ENCODE assay signal across 10 mouse cellular contexts in the genomic region with DNA sequence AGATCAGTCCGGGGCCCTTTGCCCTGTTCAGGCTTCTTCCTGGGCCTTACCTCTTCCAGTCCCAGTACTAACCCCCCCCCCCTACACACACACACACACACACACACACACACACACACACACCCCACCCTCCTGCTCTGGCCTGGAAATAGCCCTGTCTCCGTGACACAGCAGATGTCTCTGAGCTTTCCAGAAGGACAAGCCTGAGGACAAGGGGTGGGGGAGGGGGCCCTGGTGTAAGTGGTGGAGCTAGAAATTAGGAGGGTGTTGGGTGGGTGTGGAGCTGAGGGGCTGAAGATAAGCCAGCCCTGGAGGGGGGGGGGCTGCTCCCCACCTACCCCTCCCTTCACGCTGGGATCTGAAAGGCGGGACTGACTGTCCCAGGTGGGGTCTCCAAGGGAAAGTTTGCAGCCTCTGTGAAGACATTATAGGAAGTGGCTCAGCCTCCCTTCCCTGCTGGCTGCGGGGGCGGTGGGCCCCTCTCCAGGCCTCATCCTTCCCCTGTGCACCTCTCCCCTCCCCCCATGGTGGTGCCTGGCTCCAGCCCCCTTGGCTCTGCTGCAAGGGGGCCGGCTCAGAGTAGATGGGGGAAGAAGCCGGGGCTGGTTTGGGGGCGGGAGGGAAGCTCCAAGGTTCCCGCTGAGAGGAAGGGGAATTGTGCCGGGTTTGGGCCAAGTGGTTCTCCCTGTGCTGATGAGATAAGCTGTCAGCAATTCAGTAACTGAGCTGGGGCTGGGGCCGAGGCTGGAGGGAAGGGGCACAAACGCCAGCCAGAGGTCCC. TPM values are rescaled to one million over a fixed set of nuclear protein-coding genes. Genes with fewer than 3 reads are reported as not detected.
DNase-seq lines count a peak whose midpoint lies in the region; ATAC-seq lines count a peak whose summit lies in the region.
"Had no signal": no experiment of that assay in that cellular context is flagged by ENCODE, and none has a peak within 500 bp of the region (broad histone marks: within the 10 kb centered on the region; RNA-seq: fewer than 3 reads in every experiment).

No protein-coding gene starts in this region.

- H3K4me2 ChIP-seq in embryonic facial prominence, embryonic 13.5 days = peak overlapping the region; percentile 86
- peak overlapping the region; percentile 81 for H3K4me2 ChIP-seq in heart, embryonic 14.5 days (ENCODE audit: low read length)
- peak overlapping the region; percentile 58 for H3K4me2 ChIP-seq in liver, embryonic 13.5 days
- H3K4me2 ChIP-seq in stomach, embryonic 16.5 days (ENCODE audit: low read depth, low read length) = peak overlapping the region; percentile 72

- DNase-seq in left cerebral cortex, postnatal 4 days = peak; percentile 84
- DNase-seq in left cerebral cortex, adult 11 months (ENCODE audit: low spot score) = no peak
- DNase-seq in liver, embryonic 13.5 days = no peak
- no peak for DNase-seq in cerebellum, adult 11-12 months
- no peak for DNase-seq in spleen, adult 12 weeks (ENCODE audit: low spot score)

- H3K27ac ChIP-seq in embryonic facial prominence, embryonic 13.5 days = peak overlapping the region; percentile 88
- H3K27ac ChIP-seq in heart, embryonic 14.5 days (replicated peaks in 1 of 2; ENCODE audit: control insufficient read depth in 1 of 2, insufficient read depth in 1 of 2, low read depth in 2 of 2, low read length in 2 of 2) = peak overlapping the region; percentile 93 to 99
- H3K27ac ChIP-seq in liver, embryonic 13.5 days = 0 out of 2 replicates have a peak overlapping the region, but pooled peaks have one; percentile 29
- H3K27ac ChIP-seq in stomach, embryonic 16.5 days (ENCODE audit: low read length) = peak overlapping the region; percentile 93

- peaks cover 65% of the 10 kb centered on the region for H3K4me1 ChIP-seq in embryonic facial prominence, embryonic 13.5 days
- peaks cover 36 to 46% of the 10 kb centered on the region in 2 experiments for H3K4me1 ChIP-seq in heart, embryonic 14.5 days (ENCODE audit: control insufficient read depth in 2 of 2, insufficient read depth in 2 of 2, low read length in 2 of 2)
- H3K4me1 ChIP-seq in liver, embryonic 13.5 days (replicated peaks) = peaks cover 24% of the 10 kb centered on the region
- H3K4me1 ChIP-seq in stomach, embryonic 16.5 days (ENCODE audit: control insufficient read depth, insufficient read depth, low read length) = peaks cover 16% of the 10 kb centered on the region

- intact Hi-C loops in left cerebral cortex, postnatal 4 days (cut with DNase I) = no loop called here

- H3K9ac ChIP-seq in embryonic facial prominence, embryonic 13.5 days = peak overlapping the region; percentile 79
- H3K9ac ChIP-seq in heart, embryonic 14.5 days (ENCODE audit: low read length) = peak overlapping the region; percentile 97
- H3K9ac ChIP-seq in liver, embryonic 13.5 days = no peak overlapping the region
- H3K9ac ChIP-seq in stomach, embryonic 16.5 days (ENCODE audit: low read length) = peak overlapping the region; percentile 83

- H3K4me3 ChIP-seq in embryonic facial prominence, embryonic 13.5 days = peak overlapping the region; percentile 60
- peak overlapping the region; percentile 71 to 75 for H3K4me3 ChIP-seq in heart, embryonic 14.5 days (ENCODE audit: control insufficient read depth in 1 of 2, insufficient read depth in 1 of 2, low read depth in 1 of 2, low read length in 2 of 2)
- H3K4me3 ChIP-seq in liver, embryonic 13.5 days (replicated peaks) = peak overlapping the region; percentile 44
- peak overlapping the region; percentile 68 for H3K4me3 ChIP-seq in stomach, embryonic 16.5 days (replicated peaks; ENCODE audit: low read length)

- no peaks in the 10 kb centered on the region for H3K9me3 ChIP-seq in embryonic facial prominence, embryonic 13.5 days
- no peaks in the 10 kb centered on the region for H3K9me3 ChIP-seq in heart, embryonic 14.5 days (ENCODE audit: control insufficient read depth, low read length)
- H3K9me3 ChIP-seq in liver, embryonic 13.5 days (replicated peaks) = no peaks in the 10 kb centered on the region
- H3K9me3 ChIP-seq in stomach, embryonic 16.5 days (replicated peaks; ENCODE audit: control insufficient read depth, low read length) = no peaks in the 10 kb centered on the region

- WGBS in embryonic facial prominence, embryonic 13.5 days = 5% methylated on average over 13 of the region's 13 CpGs
- 4% methylated on average over 11 of the region's 13 CpGs for WGBS in heart, embryonic 14.5 days
- WGBS in liver, embryonic 13.5 days (ENCODE audit: insufficient replicate concordance) = 6% methylated on average over 13 of the region's 13 CpGs
- 5% methylated on average over 13 of the region's 13 CpGs for WGBS in stomach, embryonic 16.5 days

- peaks cover 39% of the 10 kb centered on the region for H3K27me3 ChIP-seq in embryonic facial prominence, embryonic 13.5 days
- H3K27me3 ChIP-seq in heart, embryonic 14.5 days (ENCODE audit: control insufficient read depth, insufficient read depth, low read length) = no peaks in the 10 kb centered on the region
- peaks cover 84% of the 10 kb centered on the region for H3K27me3 ChIP-seq in liver, embryonic 13.5 days
- H3K27me3 ChIP-seq in stomach, embryonic 16.5 days (ENCODE audit: control insufficient read depth, insufficient read depth, low read length) = peaks cover 11% of the 10 kb centered on the region
- H3K27me3 ChIP-seq: Patski had no signal

- peaks cover 21% of the 10 kb centered on the region for H3K36me3 ChIP-seq in embryonic facial prominence, embryonic 13.5 days
- peaks cover 35% of the 10 kb centered on the region for H3K36me3 ChIP-seq in heart, embryonic 14.5 days (ENCODE audit: control insufficient read depth, insufficient read depth, low read length)
- H3K36me3 ChIP-seq in liver, embryonic 13.5 days = no peaks in the 10 kb centered on the region
- no peaks in the 10 kb centered on the region for H3K36me3 ChIP-seq in stomach, embryonic 16.5 days (ENCODE audit: control insufficient read depth, insufficient read depth, low read length)

- peak; percentile 18; the same call in 1 of the 2 replicates for ATAC-seq in embryonic facial prominence, embryonic 13.5 days (ENCODE audit: insufficient number of reproducible peaks, insufficient read depth, low FRiP score, low TSS enrichment, low read depth)
- peak; percentile 45 for ATAC-seq in heart, embryonic 14.5 days (ENCODE audit: insufficient number of reproducible peaks, insufficient read depth, low FRiP score, low read depth)
- ATAC-seq in liver, embryonic 13.5 days (ENCODE audit: low read depth) = peak; percentile 52; the same call in 1 of the 2 replicates
- ATAC-seq in stomach, embryonic 16.5 days (ENCODE audit: insufficient read depth, low FRiP score) = peak; percentile 74

RNA-seq across cellular contexts. Expression of a gene that starts 2.0 kb away (rescaled TPM):
- total RNA-seq in left cerebral cortex, postnatal 4 days (2021) = 1 to 10 TPM; 4.7 TPM
- 11.3 and 12.2 TPM in 2 replicates for polyA plus RNA-seq in embryonic facial prominence, embryonic 13.5 days (2015; fragmentation: Nextera tagmentation; extraction: Ambion mirVana)
- 36.8 and 47.7 TPM in 2 replicates for polyA plus RNA-seq in heart, embryonic 14.5 days (2014; fragmentation: Nextera tagmentation; extraction: Ambion mirVana)
- 0.89 and 0.97 TPM in 2 replicates for polyA plus RNA-seq in liver, embryonic 13.5 days (2015; fragmentation: Nextera tagmentation; extraction: Ambion mirVana)
- polyA plus RNA-seq in stomach, embryonic 16.5 days (2015; fragmentation: Nextera tagmentation; extraction: Ambion mirVana) = 15.8 and 21.8 TPM in 2 replicates

RNA-seq across cellular contexts. Expression of a gene that starts 32.4 kb away (rescaled TPM):
- 100 to 1,000 TPM; 183 to 190 TPM for total RNA-seq in left cerebral cortex, postnatal 4 days (2021)
- 221 and 233 TPM in 2 replicates for polyA plus RNA-seq in embryonic facial prominence, embryonic 13.5 days (2015; fragmentation: Nextera tagmentation; extraction: Ambion mirVana)
- 208 and 250 TPM in 2 replicates for polyA plus RNA-seq in heart, embryonic 14.5 days (2014; fragmentation: Nextera tagmentation; extraction: Ambion mirVana)
- 132 and 152 TPM in 2 replicates for polyA plus RNA-seq in liver, embryonic 13.5 days (2015; fragmentation: Nextera tagmentation; extraction: Ambion mirVana)
- polyA plus RNA-seq in stomach, embryonic 16.5 days (2015; fragmentation: Nextera tagmentation; extraction: Ambion mirVana) = 228 and 239 TPM in 2 replicates

RNA-seq across cellular contexts. Expression of a gene that starts 36.1 kb away (rescaled TPM):
- total RNA-seq in left cerebral cortex, postnatal 4 days (2021) = under 1 TPM in 1 of 2 experiments, not detected in 1; 0.93 TPM
- 0.32 TPM in 1 of 2 replicates, not detected in the other for polyA plus RNA-seq in embryonic facial prominence, embryonic 13.5 days (2015; fragmentation: Nextera tagmentation; extraction: Ambion mirVana)
- polyA plus RNA-seq in heart, embryonic 14.5 days (2014; fragmentation: Nextera tagmentation; extraction: Ambion mirVana) = not detected in 2 replicates
- polyA plus RNA-seq in liver, embryonic 13.5 days (2015; fragmentation: Nextera tagmentation; extraction: Ambion mirVana) = not detected in 2 replicates
- not detected in 2 replicates for polyA plus RNA-seq in stomach, embryonic 16.5 days (2015; fragmentation: Nextera tagmentation; extraction: Ambion mirVana)
- total RNA-seq: liver, adult 2 months had no signal
- polyA plus RNA-seq: liver, adult 2 months; Patski had no signal

RNA-seq across cellular contexts. Expression of a gene that starts 39.0 kb away (rescaled TPM):
- 10 to 100 TPM; 70.7 to 72.5 TPM for total RNA-seq in left cerebral cortex, postnatal 4 days (2021)
- polyA plus RNA-seq in embryonic facial prominence, embryonic 13.5 days (2015; fragmentation: Nextera tagmentation; extraction: Ambion mirVana) = 20.2 and 30.7 TPM in 2 replicates
- polyA plus RNA-seq in heart, embryonic 14.5 days (2014; fragmentation: Nextera tagmentation; extraction: Ambion mirVana) = 28.3 and 30.8 TPM in 2 replicates
- 0.62 and 0.64 TPM in 2 replicates for polyA plus RNA-seq in liver, embryonic 13.5 days (2015; fragmentation: Nextera tagmentation; extraction: Ambion mirVana)
- 14.4 and 15.4 TPM in 2 replicates for polyA plus RNA-seq in stomach, embryonic 16.5 days (2015; fragmentation: Nextera tagmentation; extraction: Ambion mirVana)

RNA-seq across cellular contexts. Expression of a gene that starts 46.8 kb away (rescaled TPM):
- under 1 TPM in 1 of 2 experiments, not detected in 1; 0.32 TPM for total RNA-seq in left cerebral cortex, postnatal 4 days (2021)
- 0.70 and 1.0 TPM in 2 replicates for polyA plus RNA-seq in embryonic facial prominence, embryonic 13.5 days (2015; fragmentation: Nextera tagmentation; extraction: Ambion mirVana)
- 0.46 and 1.1 TPM in 2 replicates for polyA plus RNA-seq in heart, embryonic 14.5 days (2014; fragmentation: Nextera tagmentation; extraction: Ambion mirVana)
- polyA plus RNA-seq in liver, embryonic 13.5 days (2015; fragmentation: Nextera tagmentation; extraction: Ambion mirVana) = 0.10 TPM in 1 of 2 replicates, not detected in the other
- polyA plus RNA-seq in stomach, embryonic 16.5 days (2015; fragmentation: Nextera tagmentation; extraction: Ambion mirVana) = 0.86 and 1.1 TPM in 2 replicates

Comparison
In these comparisons a context has a peak if more than half of its experiments do, and no peak if none do; other contexts are left out.
1. ATAC-seq: peak in every context shown above with its lines; median percentile 74 in stomach, embryonic 16.5 days; 52 in liver, embryonic 13.5 days; 45 in heart, embryonic 14.5 days; 18 in embryonic facial prominence, embryonic 13.5 days.
2. H3K27ac ChIP-seq: peak in every context shown above with its lines; median percentile 96 in heart, embryonic 14.5 days; 93 in stomach, embryonic 16.5 days; 88 in embryonic facial prominence, embryonic 13.5 days; 29 in liver, embryonic 13.5 days.